Mouse (Mus musculus) cortical plate, adult 2 months (tissue): ENCODE data around the gene Khk.

Experiments used
- CTCF ChIP-seq: fragments of 200-500 bp; IDR thresholded peaks from 2 replicates; pipeline ENCODE4 v1.5.1; 2011; ENCODE audit warnings: mild to moderate bottlenecking, control low read depth, low read length; ENCODE audit not compliant: insufficient read depth; ENCODE audit errors: extremely low read depth
- POLR2A ChIP-seq: fragments of 200-500 bp; IDR thresholded peaks from 2 replicates; pipeline ENCODE4 v1.6.1; 2011; ENCODE audit warnings: mild to moderate bottlenecking, low read length, control low read depth; ENCODE audit not compliant: insufficient read depth; ENCODE audit errors: extremely low read depth

DNA sequence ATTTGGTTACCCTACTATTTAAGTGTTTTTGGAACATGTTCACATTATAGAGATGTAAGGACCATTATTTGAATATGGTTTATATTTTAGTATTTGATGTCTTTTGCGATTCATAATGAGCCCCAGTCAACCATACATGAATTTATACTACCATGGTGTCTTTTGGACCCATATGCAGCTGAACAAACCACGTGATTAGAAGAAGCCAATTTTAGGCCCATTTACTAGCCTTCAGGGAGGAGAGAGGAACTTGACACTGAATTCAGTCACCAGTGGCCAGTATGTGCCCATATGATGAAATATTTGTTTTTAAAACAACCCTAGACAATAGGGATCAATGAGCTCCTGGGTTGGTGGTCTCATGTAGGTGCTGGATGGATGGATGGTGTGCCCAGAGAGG is 39.6 kb downstream of the Khk start:
- TF ChIP-seq CTCF (no peak), POLR2A (no peak)
